Mouse (Mus musculus) stomach, postnatal 0 days (tissue): Measurements from ENCODE around the gene H1foo. TPM values are rescaled to one million over a fixed set of nuclear protein-coding genes. Genes with fewer than 3 reads are reported as not detected.

ENCODE experiments used
- ATAC-seq: fragments of 200-750 bp; cut with Nextera tagmentation; 2 replicates; pipeline ENCODE4 v1.8.0; 2017; ENCODE audit not compliant: low FRiP score, low TSS enrichment
- DNase-seq: peaks from one replicate; pipeline ENCODE4 v3.0.0-alpha.2; 2016; ENCODE audit warnings: low spot score
- H3K27ac ChIP-seq: fragments of 300-500 bp; sonication (generic); replicated peaks from 2 replicates; pipeline ENCODE4 v1.5.1; 2014; ENCODE audit warnings: mild to moderate bottlenecking, control low read depth
- H3K27me3 ChIP-seq: fragments of 300-500 bp; sonication (generic); 2 replicates; pipeline ENCODE4 v1.6.1; 2014; ENCODE audit warnings: low read length; ENCODE audit not compliant: control insufficient read depth, insufficient read depth
- H3K36me3 ChIP-seq: fragments of 300-500 bp; sonication (generic); 2 replicates; pipeline ENCODE4 v1.6.1; 2014; ENCODE audit warnings: low read length, mixed read lengths; ENCODE audit not compliant: control insufficient read depth, insufficient read depth
- H3K4me1 ChIP-seq: fragments of 300-500 bp; sonication (generic); replicated peaks from 2 replicates; pipeline ENCODE4 v1.6.1; 2014; ENCODE audit warnings: antibody characterized with exemption; ENCODE audit not compliant: control insufficient read depth, insufficient read depth
- H3K4me2 ChIP-seq: fragments of 300-500 bp; sonication (generic); replicated peaks from 2 replicates; pipeline ENCODE4 v1.6.1; 2014; ENCODE audit warnings: low read depth, mild to moderate bottlenecking, control low read depth, moderate library complexity
- H3K4me3 ChIP-seq: fragments of 300-500 bp; sonication (generic); 2 replicates; pipeline ENCODE4 v1.5.1; 2014; ENCODE audit warnings: low read depth, low read length, control low read depth
- H3K9ac ChIP-seq: fragments of 300-500 bp; sonication (generic); 2 replicates; pipeline ENCODE4 v1.6.1; 2014; ENCODE audit warnings: mild to moderate bottlenecking, low read length, control low read depth, mixed read lengths
- H3K9me3 ChIP-seq: fragments of 300-500 bp; sonication (generic); 2 replicates; pipeline ENCODE4 v1.6.1; 2016; ENCODE audit warnings: low read length; ENCODE audit not compliant: control insufficient read depth
- CTCF ChIP-seq: IDR thresholded peaks from 2 replicates; pipeline ENCODE4 v1.5.1; 2016; ENCODE audit warnings: antibody characterized with exemption, low read depth, mild to moderate bottlenecking, moderate library complexity
- EP300 ChIP-seq: optimal IDR thresholded peaks from 2 replicates; pipeline ENCODE3; 2016; ENCODE audit warnings: antibody characterized with exemption
- WGBS: fragments of 180-500 bp; shearing (Covaris S2); extraction: QIAGEN DNeasy Blood & Tissue Kit; methylation state at CpG from one replicate; pipeline ENCODE4 v1.1.7; 2014; 5-methylcytosine and 5-hydroxymethylcytosine counted together
- polyA plus RNA-seq: library from polyadenylated mRNA; unstranded; fragments of >200 nt; fragmentation: Nextera tagmentation; extraction: Ambion mirVana; gene quantifications from 2 replicates; pipeline ENCODE4 v1.2.1, GENCODE M21; 2015

Gene H1foo
- polyA plus RNA-seq, 1 experiment from 2014 or later = not detected

DNA sequence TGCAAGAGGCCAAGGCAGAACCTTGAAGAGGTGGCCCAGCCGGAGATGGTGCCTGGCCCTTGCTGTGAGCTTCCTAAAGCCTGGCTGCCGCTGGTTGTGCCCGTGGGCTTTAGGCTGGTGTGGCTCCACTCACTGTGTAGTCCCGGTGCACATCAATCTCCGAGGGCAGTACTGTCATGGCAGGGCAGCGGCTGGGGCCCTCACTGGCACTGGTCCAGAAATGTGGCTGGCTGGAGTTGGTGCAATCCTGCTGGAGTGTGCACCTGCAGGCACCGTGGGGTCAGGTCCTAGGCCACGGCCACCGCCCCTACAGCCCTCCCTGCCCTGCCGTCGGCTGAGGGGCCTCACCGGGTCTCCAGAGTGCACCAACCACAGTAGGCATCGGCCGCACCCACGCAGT is 33.1 kb downstream of the H1foo start:
- H3K36me3 ChIP-seq = 0 out of 2 replicates have a peak, but pooled peaks cover 4% of the 10 kb centered on the region
- DNase-seq (no peak), ATAC-seq (no peak)
- TF ChIP-seq CTCF = no peak
- TF ChIP-seq EP300 = no peak
- no peaks in the 10 kb centered on the region for H3K4me1 ChIP-seq
- H3K9me3 ChIP-seq = no peaks in the 10 kb centered on the region
- H3K4me3 ChIP-seq = no peak overlapping the region
- no peak overlapping the region for H3K4me2 ChIP-seq
- no peak overlapping the region for H3K9ac ChIP-seq
- WGBS = 72% methylated on average over 15 of the region's 15 CpGs
- H3K27me3 ChIP-seq = no peaks in the 10 kb centered on the region
- H3K27ac ChIP-seq = no peak overlapping the region

DNA sequence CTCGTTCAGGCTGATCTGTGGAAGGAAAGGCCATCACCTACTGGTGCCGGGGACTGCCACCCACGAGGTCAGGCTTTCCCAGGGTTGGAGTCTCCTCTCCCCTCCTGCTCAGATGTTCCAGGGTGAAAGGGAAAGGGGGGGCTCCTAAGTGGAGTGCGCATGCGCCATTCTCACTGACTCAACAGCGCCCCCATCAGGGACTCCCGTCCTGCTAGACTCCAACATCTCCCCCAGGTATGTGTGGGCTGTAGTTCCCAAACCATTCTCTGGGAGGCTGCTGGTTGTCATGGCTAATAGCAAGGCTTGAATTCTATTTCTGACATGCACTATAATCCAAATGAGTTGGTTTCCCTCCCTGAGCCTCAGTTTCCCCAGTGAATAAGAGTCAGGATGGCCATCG is 33.9 kb downstream of the H1foo start:
- no peak for TF ChIP-seq EP300
- peak; percentile 35 for TF ChIP-seq CTCF

GRCm38 (mm10) chr6:115982889-115983288 is 38.2 kb downstream of the H1foo start:
- ATAC-seq (no peak), DNase-seq (no peak)
- H3K4me1 ChIP-seq = peaks cover 3% of the 10 kb centered on the region; the same call in 1 of the 2 replicates
- no peaks in the 10 kb centered on the region for H3K9me3 ChIP-seq
- H3K9ac ChIP-seq = no peak overlapping the region
- H3K4me2 ChIP-seq = no peak overlapping the region
- 0 out of 2 replicates have a peak, but pooled peaks cover 4% of the 10 kb centered on the region for H3K36me3 ChIP-seq
- H3K4me3 ChIP-seq = no peak overlapping the region
- H3K27me3 ChIP-seq = no peaks in the 10 kb centered on the region
- WGBS = 48% methylated on average over 7 of the region's 7 CpGs
- H3K27ac ChIP-seq = peak overlapping the region; percentile 79
- TF ChIP-seq CTCF (no peak), EP300 (no peak)

More for the DNA sequence above, 33.9 kb downstream of the H1foo start:
- no peak overlapping the region for H3K4me3 ChIP-seq
- 0 out of 2 replicates have a peak, but pooled peaks cover 3% of the 10 kb centered on the region for H3K4me1 ChIP-seq
- no peak overlapping the region for H3K27ac ChIP-seq
- no peaks in the 10 kb centered on the region for H3K9me3 ChIP-seq
- H3K4me2 ChIP-seq = no peak overlapping the region
- 0 out of 2 replicates have a peak, but pooled peaks cover 4% of the 10 kb centered on the region for H3K36me3 ChIP-seq
- DNase-seq (no peak), ATAC-seq (no peak)
- no peaks in the 10 kb centered on the region for H3K27me3 ChIP-seq
- H3K9ac ChIP-seq = no peak overlapping the region
- WGBS = 62% methylated on average over 8 of the region's 8 CpGs

GRCm38 (mm10) chr6:115983306-115984038 is 38.7 kb downstream of the H1foo start:
- H3K4me1 ChIP-seq = peaks cover 3% of the 10 kb centered on the region; the same call in 1 of the 2 replicates
- no peak overlapping the region for H3K4me3 ChIP-seq

GRCm38 (mm10) chr6:115984580-115984979 is 39.8 kb downstream of the H1foo start:
- no peak for ATAC-seq
- no peak overlapping the region for H3K4me2 ChIP-seq

More at GRCm38 (mm10) chr6:115983306-115984038, 38.7 kb downstream of the H1foo start:
- Histone ChIP-seq H3K9ac (no peak overlapping the region), H3K9me3 (no peaks in the 10 kb centered on the region), H3K27ac (peak overlapping the region; percentile 79), H3K27me3 (no peaks in the 10 kb centered on the region), H3K36me3 (no peaks in the 10 kb centered on the region), H3K4me2 (no peak overlapping the region)
- WGBS = 48% methylated on average over 12 of the region's 12 CpGs
- no peak for ATAC-seq
- no peak for DNase-seq
- TF ChIP-seq CTCF = no peak
- TF ChIP-seq EP300 = no peak

DNA sequence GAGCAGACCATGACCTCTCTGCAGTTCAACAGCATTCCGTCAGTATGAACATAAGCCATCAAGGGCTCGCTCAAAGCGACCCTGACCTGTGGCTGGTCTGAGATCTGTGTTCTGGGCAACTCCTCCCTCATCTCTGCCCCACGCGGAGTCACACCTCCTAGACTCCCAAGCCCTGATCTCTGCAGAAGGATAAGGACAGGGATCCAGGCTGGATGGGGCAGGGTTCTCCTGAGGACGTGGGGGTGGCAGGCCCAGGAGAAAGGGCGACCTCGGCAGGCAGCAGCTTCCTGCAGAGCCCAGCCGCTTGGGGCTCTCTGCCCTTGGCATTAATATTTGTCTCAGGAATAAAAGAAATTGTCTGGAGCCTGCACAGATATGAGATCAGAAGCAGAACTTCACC is 40.9 kb downstream of the H1foo start:
- Histone ChIP-seq H3K9ac (peak overlapping the region; percentile 31; the same call in 1 of the 2 replicates), H3K4me1 (peaks cover 3% of the 10 kb centered on the region; the same call in 1 of the 2 replicates)

More at GRCm38 (mm10) chr6:115984580-115984979, 39.8 kb downstream of the H1foo start:
- Histone ChIP-seq H3K36me3 (no peaks in the 10 kb centered on the region), H3K4me1 (peaks cover 3% of the 10 kb centered on the region; the same call in 1 of the 2 replicates), H3K27ac (no peak overlapping the region; the same call in 1 of the 2 replicates), H3K4me3 (no peak overlapping the region), H3K9me3 (no peaks in the 10 kb centered on the region), H3K27me3 (no peaks in the 10 kb centered on the region), H3K9ac (no peak overlapping the region)
- no peak for TF ChIP-seq EP300
- TF ChIP-seq CTCF = no peak
- no peak for DNase-seq
- 51% methylated on average over 7 of the region's 7 CpGs for WGBS

More for the DNA sequence above, 40.9 kb downstream of the H1foo start:
- Histone ChIP-seq H3K27me3 (no peaks in the 10 kb centered on the region), H3K36me3 (no peaks in the 10 kb centered on the region), H3K27ac (no peak overlapping the region), H3K4me2 (no peak overlapping the region; the same call in 1 of the 2 replicates), H3K4me3 (no peak overlapping the region), H3K9me3 (no peaks in the 10 kb centered on the region)
- ATAC-seq (no peak), DNase-seq (no peak)
- TF ChIP-seq CTCF (no peak), EP300 (no peak)
- WGBS = 37% methylated on average over 9 of the region's 9 CpGs
